Mouse (Mus musculus): ENCODE data around the gene Tbrg4.

Tbrg4 gene

GRCm38 (mm10) chr11:6625478-6626387, at the start of gene Tbrg4:
Gene Tbrg4, minus strand, starts transcription at chr11:6626067.
- peak; percentile 64; the same call in 1 of the 2 replicates for TF ChIP-seq GATA4 (IDR thresholded peaks at IDR 0.05; ENCODE audit: insufficient replicate concordance, low read length)

DNA sequence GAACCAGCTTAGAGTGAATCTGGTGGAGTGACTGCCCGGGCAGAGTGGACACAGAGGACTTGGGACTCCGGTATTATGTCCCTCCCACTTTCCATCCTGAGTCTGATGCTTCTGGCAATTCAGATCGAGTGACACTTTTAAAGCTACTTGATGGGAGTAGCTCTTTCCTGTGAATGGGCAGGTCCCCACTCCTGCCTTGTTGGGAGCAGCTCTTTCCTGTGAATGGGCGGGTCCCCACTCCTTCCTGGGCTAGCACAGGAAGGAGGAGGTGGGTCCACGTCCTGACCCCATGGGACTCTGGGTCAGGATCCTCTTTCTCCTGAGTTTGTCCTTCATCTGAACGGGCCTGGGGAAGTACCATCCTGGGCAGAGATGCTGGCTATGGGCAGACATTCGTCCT, 49.5 kb upstream of the Tbrg4 start:
- TF ChIP-seq GATA4 (IDR thresholded peaks at IDR 0.05; ENCODE audit: insufficient replicate concordance, low read length) = no peak

DNA sequence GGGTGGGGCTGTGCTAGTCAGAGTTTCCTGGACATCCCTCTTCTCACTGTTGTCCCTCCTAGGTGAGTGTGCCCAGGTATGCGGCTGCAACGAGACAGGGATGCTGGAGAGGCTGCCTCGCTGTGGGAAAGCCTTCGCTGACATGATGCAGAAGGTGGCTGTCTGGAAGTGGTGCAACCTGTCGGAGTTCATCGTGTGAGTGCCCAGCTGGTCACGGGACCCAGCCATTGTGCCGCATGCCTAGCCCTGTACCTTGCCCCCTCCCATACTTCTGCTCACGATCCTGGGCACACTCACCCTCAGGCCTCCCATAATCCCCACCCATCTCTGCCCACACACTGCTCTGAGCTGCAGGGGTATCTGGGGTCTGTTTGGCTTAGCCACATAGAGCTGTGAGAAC, 48.8 kb upstream of the Tbrg4 start:
- TF ChIP-seq GATA4 (IDR thresholded peaks at IDR 0.05; ENCODE audit: insufficient replicate concordance, low read length) = no peak

DNA sequence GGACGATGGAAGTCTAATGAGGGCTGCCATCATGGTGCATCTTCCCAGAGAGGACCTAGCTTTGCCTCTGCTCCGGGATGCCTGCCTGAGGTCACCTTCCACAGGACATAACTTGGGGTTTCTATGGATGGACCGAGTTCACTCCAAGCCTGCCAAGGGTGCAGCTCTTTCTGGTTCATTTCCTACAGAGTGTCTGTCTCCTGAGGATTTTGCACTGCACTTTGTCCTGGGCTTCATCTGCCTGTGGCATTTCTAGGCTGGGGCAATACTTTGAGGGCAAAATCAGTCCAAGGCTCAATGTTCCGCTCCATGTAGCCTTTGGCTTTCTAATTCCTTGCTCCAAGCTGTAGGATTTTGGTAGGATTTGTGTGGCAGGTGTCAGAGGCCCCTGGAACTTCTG, 45.0 kb upstream of the Tbrg4 start:
- no peak for TF ChIP-seq GATA4 (IDR thresholded peaks at IDR 0.05; ENCODE audit: insufficient replicate concordance, low read length)

- TF ChIP-seq GATA4 (IDR thresholded peaks at IDR 0.05; ENCODE audit: insufficient replicate concordance, low read length) = no peak
These were observed 44.2 kb upstream of the Tbrg4 start for GRCm38 (mm10) chr11:6670044-6670443.

GRCm38 (mm10) chr11:6669041-6669440, 43.2 kb upstream of the Tbrg4 start:
- no peak for TF ChIP-seq GATA4 (IDR thresholded peaks at IDR 0.05; ENCODE audit: insufficient replicate concordance, low read length)

GRCm38 (mm10) chr11:6666634-6667033, 40.8 kb upstream of the Tbrg4 start:
- no peak for TF ChIP-seq GATA4 (IDR thresholded peaks at IDR 0.05; ENCODE audit: insufficient replicate concordance, low read length)

DNA sequence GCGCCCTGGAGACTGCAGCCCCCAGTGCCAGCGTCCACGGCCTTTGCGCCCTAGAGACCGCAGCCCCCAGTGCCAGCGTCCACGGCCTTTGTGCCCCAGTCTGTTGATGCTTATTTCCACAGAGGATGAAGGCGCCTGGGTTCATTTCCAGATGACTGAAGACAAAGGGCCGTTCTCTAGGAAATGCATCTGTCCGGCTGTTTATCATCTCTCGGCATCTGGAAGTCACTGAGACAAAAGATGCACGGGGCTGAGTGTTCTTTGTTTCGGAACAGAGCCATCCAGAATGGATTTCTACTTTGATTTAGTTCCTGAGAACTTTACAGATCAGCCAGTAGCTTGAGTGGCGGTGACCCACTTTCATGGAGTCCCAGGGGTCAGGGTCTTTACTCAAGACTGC, 35.3 kb upstream of the Tbrg4 start:
- no peak for TF ChIP-seq GATA4 (IDR thresholded peaks at IDR 0.05; ENCODE audit: insufficient replicate concordance, low read length)

GRCm38 (mm10) chr11:6658271-6658670, 32.4 kb upstream of the Tbrg4 start, which contains the start of gene Ramp3:
Gene Ramp3, plus strand, starts transcription at chr11:6658521.
- no peak for TF ChIP-seq GATA4 (IDR thresholded peaks at IDR 0.05; ENCODE audit: insufficient replicate concordance, low read length)

DNA sequence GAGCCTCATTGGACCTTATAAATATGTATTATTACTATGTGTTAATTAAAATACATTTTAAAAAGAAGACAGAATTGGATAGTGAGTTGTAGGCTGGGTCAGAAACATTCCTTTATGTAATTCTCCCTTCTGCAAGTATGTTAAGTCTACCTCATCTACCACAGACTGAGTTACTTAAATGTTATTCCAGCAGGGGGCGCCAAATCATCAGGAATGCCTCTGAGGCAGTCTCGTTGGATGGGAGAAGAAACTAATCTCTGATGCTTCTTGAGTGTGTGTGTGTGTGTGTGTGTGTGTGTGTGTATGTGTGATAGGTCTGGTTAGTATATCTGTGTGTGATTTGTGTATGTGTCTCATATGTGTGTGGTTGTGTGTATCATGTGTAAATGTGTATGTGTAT, 29.0 kb upstream of the Tbrg4 start:
- TF ChIP-seq GATA4 (IDR thresholded peaks at IDR 0.05; ENCODE audit: insufficient replicate concordance, low read length) = no peak

DNA sequence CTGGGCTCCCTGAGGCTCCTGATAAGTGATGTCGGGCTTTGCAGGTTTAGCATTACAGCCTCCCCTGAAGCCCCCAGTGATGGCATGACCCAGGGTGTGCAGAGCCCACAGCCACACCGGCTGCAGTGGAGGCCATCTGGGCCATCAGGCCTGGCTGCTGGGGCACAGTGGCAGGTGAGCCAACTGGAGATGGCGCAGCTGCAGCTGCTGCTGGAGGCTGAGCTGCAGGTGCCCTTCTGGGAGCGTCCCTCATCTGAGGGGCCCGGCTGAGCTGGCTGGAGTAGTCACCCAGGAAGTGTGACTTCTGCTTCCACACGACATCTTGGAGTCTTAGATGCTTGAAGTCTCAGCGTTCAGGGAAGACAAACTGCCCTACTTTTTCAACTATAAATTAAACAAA, 24.7 kb upstream of the Tbrg4 start:
- no peak for TF ChIP-seq GATA4 (IDR thresholded peaks at IDR 0.05; ENCODE audit: insufficient replicate concordance, low read length)

GRCm38 (mm10) chr11:6647831-6648724, 22.2 kb upstream of the Tbrg4 start:
- TF ChIP-seq GATA4 (IDR thresholded peaks at IDR 0.05; ENCODE audit: insufficient replicate concordance, low read length) = no peak

DNA sequence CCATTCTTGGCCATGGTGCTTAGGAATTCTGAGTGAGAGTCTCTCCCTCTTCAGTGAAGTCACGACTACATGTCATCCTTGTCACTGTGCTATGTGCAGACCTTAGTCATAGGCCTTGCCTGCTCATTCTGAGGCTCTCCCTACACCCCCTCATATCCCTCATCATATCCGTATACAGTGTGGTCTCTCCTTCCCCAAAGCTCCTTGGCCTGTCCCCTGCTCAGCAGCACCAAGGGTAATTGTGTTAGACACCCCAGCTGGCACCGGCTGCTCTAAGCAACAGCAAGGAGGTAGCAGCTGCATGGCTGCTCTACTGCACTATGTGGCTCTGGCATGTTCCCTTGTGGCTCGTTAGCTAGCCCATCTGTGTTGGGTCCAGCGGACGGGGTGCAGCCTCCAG, 18.7 kb upstream of the Tbrg4 start:
- no peak for TF ChIP-seq GATA4 (IDR thresholded peaks at IDR 0.05; ENCODE audit: insufficient replicate concordance, low read length)

GRCm38 (mm10) chr11:6639072-6639471, 13.2 kb upstream of the Tbrg4 start:
- TF ChIP-seq GATA4 (IDR thresholded peaks at IDR 0.05; ENCODE audit: insufficient replicate concordance, low read length) = no peak

GRCm38 (mm10) chr11:6638537-6638936, 12.7 kb upstream of the Tbrg4 start, which contains the start of gene Wap:
Gene Wap, minus strand, starts transcription at chr11:6638637.
- no peak for TF ChIP-seq GATA4 (IDR thresholded peaks at IDR 0.05; ENCODE audit: insufficient replicate concordance, low read length)

DNA sequence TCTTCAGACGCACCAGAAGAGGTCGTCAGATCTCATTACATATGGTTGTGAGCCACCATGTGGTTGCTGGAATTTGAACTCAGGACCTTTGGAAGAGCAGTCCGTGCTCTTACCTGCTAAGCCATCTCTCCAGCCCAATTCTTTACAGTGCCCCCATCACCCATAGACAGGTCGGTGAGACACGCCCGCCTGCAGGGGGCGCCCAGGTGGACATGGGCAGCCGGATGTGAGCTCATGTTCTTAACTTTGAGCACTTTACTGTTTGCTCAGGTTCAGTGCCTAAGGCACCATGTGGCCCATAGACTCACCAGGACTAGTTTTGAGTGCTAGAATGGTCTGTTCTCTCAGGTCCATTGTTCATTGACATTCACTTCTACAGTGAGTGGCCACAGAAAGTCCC, 10.3 kb upstream of the Tbrg4 start:
- no peak for TF ChIP-seq GATA4 (IDR thresholded peaks at IDR 0.05; ENCODE audit: insufficient replicate concordance, low read length)

All from liver, adult (tissue).